Mouse (Mus musculus): ENCODE results near the gene Cracr2b.
"Not testable (repeated sequence)": the region's sequence is repeated elsewhere in the genome, so short reads cannot be mapped to it uniquely, and the experiment has no call there.

Cracr2b gene

GRCm38 (mm10) chr7:141433517-141434400, 27.1 kb upstream of the Cracr2b start:
- DNase-seq, result peak; percentile 64

DNA sequence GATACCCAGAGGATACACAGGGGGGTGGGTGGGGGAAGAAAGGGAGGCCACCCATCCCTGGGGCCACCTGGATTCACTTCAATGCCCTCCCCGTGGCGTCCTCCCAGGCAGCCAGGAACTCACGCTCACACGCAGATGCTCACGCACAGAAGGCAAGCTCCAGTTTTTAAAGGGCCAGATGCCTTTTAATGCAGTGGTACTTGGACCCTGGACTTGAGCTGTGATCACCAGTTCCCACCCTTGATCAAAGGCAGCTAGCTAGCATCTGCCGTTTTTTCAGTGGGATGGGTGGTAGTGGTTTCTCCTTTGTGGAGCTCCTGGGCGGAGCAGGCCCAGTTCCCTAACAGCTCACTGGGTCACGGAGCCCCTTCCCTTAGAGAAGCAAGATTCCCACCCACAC, 26.4 kb upstream of the Cracr2b start:
- peak; percentile 78 for DNase-seq

GRCm38 (mm10) chr7:141435129-141435855, 25.6 kb upstream of the Cracr2b start:
- DNase-seq, result peak; percentile 74

DNA sequence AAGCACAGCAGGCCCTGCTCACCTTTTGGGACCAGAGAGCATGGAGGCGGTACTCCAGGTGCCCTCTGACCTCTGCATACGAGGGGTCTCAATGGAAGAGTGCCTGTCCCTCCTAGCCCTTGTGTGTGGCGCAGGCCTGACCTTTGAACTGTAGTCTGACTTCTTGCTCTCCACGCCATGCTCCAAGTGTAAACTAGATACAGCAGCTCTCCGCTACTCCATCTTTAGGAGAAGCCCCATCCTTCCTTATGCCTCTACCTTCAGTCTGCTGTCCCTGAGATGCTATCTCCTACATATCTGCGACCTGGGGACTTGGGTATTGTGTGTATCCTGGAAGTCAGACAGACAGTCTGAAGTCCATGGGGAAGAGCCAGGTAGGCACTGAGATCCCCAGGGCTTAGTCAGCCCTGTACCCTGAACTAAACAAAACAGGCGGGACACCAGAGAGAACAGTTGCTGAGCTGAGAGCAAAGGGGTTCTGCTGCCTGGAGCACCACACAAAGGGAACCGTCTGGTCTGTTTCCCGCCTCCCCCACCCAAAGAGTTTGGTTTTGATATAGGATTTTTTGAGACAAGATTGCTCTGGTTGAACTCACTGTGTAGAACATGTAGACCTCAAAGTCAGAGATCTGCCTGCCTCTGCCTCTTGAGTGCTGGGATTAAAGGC, 24.9 kb upstream of the Cracr2b start:
- DNase-seq, result peak; percentile 30

DNA sequence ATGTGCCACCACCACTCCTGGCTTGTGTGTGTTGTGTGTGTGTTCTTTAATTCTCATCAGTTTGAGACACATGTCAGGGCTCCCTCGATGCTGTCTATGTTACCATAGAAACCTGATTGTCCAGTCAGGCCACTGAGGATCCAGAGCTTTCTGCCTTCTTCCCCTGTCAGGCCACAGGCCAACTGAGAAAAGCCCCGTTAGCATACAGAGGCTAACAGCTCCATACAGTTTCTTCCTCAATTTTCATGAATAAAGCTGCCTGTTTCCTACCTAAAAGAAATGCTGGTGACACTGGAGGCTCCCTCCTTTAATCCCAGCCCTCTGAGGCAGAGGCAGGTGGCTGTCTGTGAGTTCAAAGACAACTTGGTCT, 24.4 kb upstream of the Cracr2b start:
- DNase-seq, result peak; percentile 36

DNA sequence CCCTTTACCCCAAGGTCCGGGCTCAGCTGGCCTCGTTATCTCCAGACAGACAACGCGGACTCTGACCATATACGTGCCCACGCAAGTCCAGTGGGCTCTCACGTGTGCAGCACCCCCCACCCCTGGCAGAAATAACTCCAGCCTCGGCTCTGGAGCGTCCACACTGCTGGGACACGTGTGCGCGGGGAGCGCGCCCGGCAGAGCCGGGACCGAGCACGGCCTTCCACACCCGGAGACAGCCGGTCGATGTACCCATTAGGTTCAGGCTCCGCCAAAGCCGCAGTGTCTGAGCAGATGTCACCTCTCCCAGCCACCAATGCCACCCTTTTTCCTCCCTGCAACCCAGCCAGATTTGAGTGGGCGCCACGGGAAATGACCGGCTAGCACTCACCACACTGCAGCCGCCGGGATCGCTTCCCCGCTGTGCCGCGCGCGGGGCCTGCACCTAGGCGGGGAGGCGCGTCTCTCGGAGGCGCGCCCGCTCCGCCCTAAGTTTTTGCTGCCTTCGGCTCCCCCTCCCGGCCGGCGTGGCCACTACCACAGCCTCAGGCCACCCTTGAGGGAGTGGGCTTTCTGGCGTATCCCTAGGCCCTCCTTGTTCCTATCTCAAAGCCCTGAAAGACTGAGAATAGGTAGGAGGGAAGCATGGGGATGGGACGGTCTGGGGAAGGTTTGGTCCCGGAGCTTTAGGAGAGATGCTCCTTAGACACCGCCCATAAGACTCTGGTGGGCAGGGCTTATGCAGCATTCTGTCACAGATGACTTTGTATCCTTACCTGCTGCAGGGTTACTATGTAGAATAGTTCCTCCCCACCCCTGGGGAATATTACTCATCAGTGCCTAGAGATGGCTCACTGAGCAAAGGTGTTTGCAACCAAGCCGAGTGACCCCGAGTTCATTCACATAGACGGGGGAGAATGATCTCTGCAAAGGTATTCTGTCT, 23.4 kb upstream of the Cracr2b start, which contains the start of gene Slc25a22:
Gene Slc25a22, minus strand, starts transcription at position 715 of the 943 bp plus-strand sequence.
- DNase-seq, result peak; percentile 84

- peak; percentile 84 for DNase-seq
These were observed 22.5 kb upstream of the Cracr2b start for GRCm38 (mm10) chr7:141438201-141438968.

GRCm38 (mm10) chr7:141439140-141439679, 21.7 kb upstream of the Cracr2b start:
- peak; percentile 38 for DNase-seq

DNA sequence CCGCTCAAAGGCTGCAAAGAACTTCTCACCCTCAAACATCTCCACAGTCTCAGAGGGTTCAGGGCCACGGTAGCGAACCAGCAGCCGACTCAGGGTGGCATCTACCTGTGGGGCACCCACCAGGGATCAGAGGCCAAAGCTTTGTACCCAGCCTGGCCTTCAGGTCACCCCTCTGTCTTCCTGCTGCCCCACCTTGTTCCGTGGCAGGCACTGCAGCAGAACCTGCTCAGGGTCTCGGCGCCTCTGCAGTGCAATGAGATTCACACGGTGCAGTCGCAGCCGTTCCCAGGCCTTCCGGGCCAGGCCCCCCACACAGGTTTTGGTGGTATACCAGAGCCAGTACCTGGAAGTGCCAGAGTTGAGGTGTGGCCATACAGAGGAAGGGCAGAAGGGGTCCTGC, 21.1 kb upstream of the Cracr2b start:
- DNase-seq, result peak; percentile 45

DNA sequence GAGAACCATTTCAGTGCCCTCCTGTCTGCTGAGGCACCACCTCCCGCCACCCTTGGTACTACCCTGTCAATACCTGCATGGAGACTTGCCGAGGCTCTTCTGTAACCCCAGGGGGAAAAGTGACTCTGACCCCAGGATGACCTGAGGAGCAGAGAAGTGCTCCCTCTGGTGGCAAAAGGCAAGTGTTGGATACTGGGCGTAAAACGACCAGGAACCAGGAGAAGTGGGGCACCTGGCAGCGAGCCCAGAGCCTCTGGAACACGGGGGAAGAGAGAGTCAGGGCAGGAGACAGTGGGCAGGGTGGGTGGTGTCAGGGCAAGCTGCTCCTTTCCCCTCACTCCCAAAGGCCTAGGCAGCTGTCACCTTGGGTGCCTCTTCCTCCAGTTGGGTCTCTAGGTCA, 20.3 kb upstream of the Cracr2b start:
- DNase-seq, result peak; percentile 75

- peak; percentile 33 for DNase-seq
These were observed 19.4 kb upstream of the Cracr2b start for GRCm38 (mm10) chr7:141441460-141441859.

GRCm38 (mm10) chr7:141442199-141442598, 18.7 kb upstream of the Cracr2b start:
- DNase-seq, result no peak

DNA sequence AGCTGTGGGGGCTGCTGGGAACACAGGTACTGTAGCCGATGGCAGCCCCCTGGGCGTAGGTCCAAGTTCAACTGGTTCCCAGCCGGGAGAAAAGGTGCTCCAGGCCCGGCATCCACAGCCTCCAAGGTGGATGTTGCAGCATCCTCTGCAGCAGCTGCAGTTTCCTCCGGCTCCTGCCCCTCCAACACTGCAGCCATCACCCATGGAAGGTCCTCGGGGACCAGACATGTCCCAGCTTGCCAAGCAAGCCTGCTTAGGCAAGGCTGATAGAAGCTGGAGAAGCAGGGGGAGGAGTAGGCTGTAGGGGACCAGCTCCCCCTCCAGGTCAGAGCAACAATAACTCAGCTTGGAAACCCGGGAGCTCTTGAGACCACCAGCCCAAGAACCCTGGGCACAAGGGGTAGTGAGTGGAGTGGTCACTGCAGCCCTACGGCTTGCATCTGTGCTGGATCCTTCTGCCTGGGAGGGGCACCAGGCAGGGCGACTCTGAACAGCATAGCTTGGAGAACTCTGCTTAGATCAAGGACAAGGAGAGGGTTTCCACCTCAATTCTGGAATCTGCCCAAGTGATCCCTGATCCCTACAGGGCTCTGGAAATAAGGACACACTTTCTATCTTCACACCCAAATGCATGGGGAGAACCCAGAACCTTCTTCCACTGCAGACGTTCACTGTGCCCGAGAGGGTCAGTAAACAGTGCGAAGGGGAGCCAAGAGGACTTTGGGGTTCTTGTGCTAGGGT, 17.6 kb upstream of the Cracr2b start:
- peak; percentile 38 for DNase-seq

DNA sequence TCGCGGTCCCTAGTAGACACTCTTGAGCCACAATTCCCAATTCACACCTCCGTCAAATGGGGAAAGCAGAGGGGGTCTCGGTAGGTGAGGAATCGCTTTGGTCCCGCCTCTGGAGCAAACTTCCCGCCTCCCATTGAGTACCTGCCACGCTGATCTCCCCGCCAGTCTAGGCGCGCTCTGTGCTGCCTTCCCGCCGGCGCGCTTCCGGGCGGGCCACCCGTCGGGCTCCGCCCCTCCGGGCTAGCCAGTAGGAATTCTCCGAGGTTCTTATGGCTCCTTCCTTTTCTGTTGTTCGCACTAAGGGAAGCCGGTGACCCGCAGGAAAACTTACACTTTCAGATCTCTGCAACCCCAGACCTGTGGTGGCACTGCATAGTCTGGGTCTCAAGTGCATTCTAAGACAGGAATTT, 17.1 kb upstream of the Cracr2b start, which contains the start of gene Pidd1:
Gene Pidd1, minus strand, starts transcription at position 198 of the 410 bp plus-strand sequence.
- DNase-seq, result no peak

- DNase-seq, result not testable (repeated sequence)
These were observed 14.5 kb upstream of the Cracr2b start for GRCm38 (mm10) chr7:141446374-141446773.

DNA sequence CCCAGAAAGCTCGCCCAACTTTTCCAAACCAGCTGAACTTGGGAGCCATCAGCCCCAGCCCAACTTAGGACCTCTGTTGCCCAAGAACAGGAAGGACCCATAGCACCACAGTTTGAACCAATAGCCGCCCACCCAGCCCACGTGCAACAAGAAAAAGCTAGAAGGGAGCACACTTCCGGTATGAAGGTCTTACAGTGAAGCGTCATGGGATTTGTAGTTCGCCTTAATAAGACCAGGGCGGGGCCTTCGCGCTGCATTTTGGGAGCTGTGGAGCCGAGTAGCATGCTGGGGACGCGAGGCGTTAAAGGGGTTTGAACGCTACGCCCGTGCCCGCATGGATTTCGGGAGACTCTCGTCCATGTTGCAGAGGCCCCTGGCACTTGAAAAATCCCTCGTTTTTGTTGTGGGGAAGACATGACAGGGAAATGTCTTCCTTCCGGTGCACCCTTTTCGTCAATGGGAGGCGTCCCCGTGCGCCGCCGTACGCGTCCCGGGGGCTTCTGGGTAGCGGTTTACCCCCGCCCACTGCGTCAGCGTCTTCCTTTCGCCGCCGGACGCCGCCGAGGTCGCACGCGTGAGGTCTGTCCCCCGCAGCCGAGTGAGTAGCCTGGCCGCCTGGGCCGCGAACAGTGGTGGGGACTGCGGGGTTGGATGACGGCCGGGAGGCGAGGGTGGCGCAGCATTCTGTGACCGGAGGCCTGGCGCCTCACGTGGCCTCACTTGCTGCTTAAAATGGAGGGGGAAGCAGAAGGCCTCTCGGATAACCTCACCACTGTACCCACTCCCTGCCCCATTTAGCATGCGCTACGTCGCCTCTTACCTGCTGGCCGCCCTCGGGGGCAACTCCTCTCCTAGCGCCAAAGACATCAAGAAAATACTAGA, 13.5 kb upstream of the Cracr2b start, which contains the start of gene Rplp2:
Gene Rplp2, plus strand, starts transcription at position 261 of the 882 bp plus-strand sequence.
- peak; percentile 94 for DNase-seq

DNA sequence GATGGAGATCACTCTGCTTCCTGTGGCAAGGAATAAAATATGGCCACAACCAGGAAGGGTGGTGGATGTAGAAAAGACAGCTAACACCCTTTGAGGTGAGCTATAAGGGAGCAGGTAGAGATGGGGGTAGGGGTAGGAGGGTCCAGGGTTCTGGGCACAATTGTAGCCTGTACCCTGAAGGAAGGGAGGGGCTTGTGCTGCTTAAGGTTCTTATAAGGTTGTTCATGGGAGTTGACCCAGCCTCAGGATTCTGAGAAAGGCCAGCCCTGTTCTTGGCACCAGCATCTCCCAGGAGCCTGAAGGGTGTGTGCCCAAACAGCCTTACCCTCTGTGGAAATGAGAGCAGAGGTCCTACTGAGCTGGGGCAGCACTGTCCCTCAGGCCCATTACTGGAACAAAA, 9.0 kb upstream of the Cracr2b start:
- no peak for DNase-seq

- DNase-seq, result no peak
These were observed 7.3 kb upstream of the Cracr2b start for GRCm38 (mm10) chr7:141453636-141454035.

DNA sequence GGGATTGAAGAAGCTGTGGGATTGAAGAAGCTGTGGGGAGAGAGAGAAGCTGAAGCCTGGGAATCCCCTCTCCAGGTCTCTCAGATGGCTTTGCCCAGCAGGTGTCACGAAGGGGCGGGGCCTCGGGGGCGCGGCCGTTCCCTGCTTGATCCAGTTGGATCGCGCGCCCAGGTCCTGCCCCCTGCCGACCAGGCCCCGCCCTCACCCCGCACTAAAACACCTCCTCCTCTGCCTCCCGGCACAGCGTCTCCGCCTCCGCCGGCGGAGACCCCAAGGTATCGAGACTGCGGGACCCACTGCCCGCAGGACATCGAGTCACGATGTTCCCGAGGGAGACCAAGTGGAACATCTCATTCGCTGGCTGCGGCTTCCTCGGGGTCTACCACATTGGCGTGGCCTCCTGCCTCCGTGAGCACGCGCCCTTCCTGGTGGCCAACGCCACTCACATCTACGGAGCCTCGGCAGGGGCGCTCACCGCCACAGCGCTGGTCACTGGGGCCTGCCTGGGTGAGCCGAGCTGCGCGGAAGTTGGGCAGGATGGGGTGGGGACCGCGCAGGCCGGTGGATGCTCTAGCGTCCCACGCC, 5.8 kb upstream of the Cracr2b start, which contains the start of gene Pnpla2:
Gene Pnpla2, plus strand, starts transcription at position 232 of the 585 bp plus-strand sequence.
- peak; percentile 88 for DNase-seq

Data from cerebellum, adult 8-10 months (tissue).